Mouse (Mus musculus): ENCODE results near the gene Reg1.
"Not testable (repeated sequence)": the region's sequence is repeated elsewhere in the genome, so short reads cannot be mapped to it uniquely, and the experiment has no call there.

GRCm38 (mm10) chr6:78422411-78422810, at the start of gene Reg1:
- not testable (repeated sequence) for TF ChIP-seq CTCF (IDR thresholded peaks at IDR 0.05; ENCODE audit: low read depth); EP300 (optimal IDR thresholded peaks at IDR 0.05)
